Mouse (Mus musculus) lung, postnatal 0 days (tissue): ENCODE data around the gene Nhp2.

ENCODE experiments used
- CTCF ChIP-seq: IDR thresholded peaks from 2 replicates; pipeline ENCODE4 v1.5.1; 2016; ENCODE audit warnings: antibody characterized with exemption, mild to moderate bottlenecking
- EP300 ChIP-seq: IDR thresholded peaks from 2 replicates; pipeline ENCODE4 v1.6.1; 2016; ENCODE audit warnings: antibody characterized with exemption, mild to moderate bottlenecking, control low read depth

GRCm38 (mm10) chr11:51625187-51625820, 5.8 kb downstream of the Nhp2 start:
- TF ChIP-seq CTCF, result no peak
- TF ChIP-seq EP300, result no peak
